Mouse (Mus musculus) heart, embryonic 13.5 days (tissue): ENCODE data around the gene Eid2b. TPM values are rescaled to one million over a fixed set of nuclear protein-coding genes. Genes with fewer than 3 reads are reported as not detected.
"Not testable (repeated sequence)": the region's sequence is repeated elsewhere in the genome, so short reads cannot be mapped to it uniquely, and the experiment has no call there.

Experiments
- ATAC-seq: fragments of 200-750 bp; cut with Nextera tagmentation; 2 replicates; pipeline ENCODE4 v1.8.0; 2017; ENCODE audit warnings: moderate TSS enrichment; ENCODE audit not compliant: insufficient number of reproducible peaks, low FRiP score, low TSS enrichment; ENCODE audit errors: extremely low read depth
- H3K27ac ChIP-seq: fragments of 300-500 bp; sonication (generic); replicated peaks from 2 replicates; pipeline ENCODE4 v1.5.1; 2015; ENCODE audit warnings: moderate library complexity, mild to moderate bottlenecking, inconsistent platforms
- H3K27me3 ChIP-seq: fragments of 300-500 bp; sonication (generic); replicated peaks from 2 replicates; pipeline ENCODE4 v1.6.1; 2015; ENCODE audit warnings: mild to moderate bottlenecking, inconsistent platforms
- H3K36me3 ChIP-seq: fragments of 300-500 bp; sonication (generic); 2 replicates; pipeline ENCODE4 v1.6.1; 2015; ENCODE audit warnings: mild to moderate bottlenecking, inconsistent platforms
- H3K4me1 ChIP-seq: fragments of 300-500 bp; sonication (generic); 2 replicates; pipeline ENCODE4 v1.6.1; 2015; ENCODE audit warnings: inconsistent platforms
- H3K4me2 ChIP-seq: fragments of 300-500 bp; sonication (generic); 2 replicates; pipeline ENCODE4 v1.6.1; 2015; ENCODE audit warnings: inconsistent platforms, mild to moderate bottlenecking, moderate library complexity
- H3K4me3 ChIP-seq: fragments of 300-500 bp; sonication (generic); 2 replicates; pipeline ENCODE4 v1.5.1; 2015; ENCODE audit warnings: moderate library complexity, mild to moderate bottlenecking, inconsistent platforms
- H3K9ac ChIP-seq: fragments of 300-500 bp; sonication (generic); 2 replicates; pipeline ENCODE4 v1.6.1; 2015; ENCODE audit warnings: inconsistent platforms, mild to moderate bottlenecking, moderate library complexity
- H3K9me3 ChIP-seq: fragments of 300-500 bp; sonication (generic); 2 replicates; pipeline ENCODE4 v1.6.1; 2016; ENCODE audit warnings: inconsistent platforms
- WGBS: fragments of 180-500 bp; shearing (Covaris S2); methylation state at CpG from one replicate; pipeline ENCODE4 v1.1.7; 2015; ENCODE audit warnings: mixed read lengths; 5-methylcytosine and 5-hydroxymethylcytosine counted together
- polyA plus RNA-seq: library from polyadenylated mRNA; unstranded; fragments of >200 nt; fragmentation: Nextera tagmentation; extraction: Ambion mirVana; gene quantifications from 2 replicates; pipeline ENCODE4 v1.2.1, GENCODE M21; 2015

Eid2b gene
- 7.4 and 7.6 TPM in 2 replicates for polyA plus RNA-seq

DNA sequence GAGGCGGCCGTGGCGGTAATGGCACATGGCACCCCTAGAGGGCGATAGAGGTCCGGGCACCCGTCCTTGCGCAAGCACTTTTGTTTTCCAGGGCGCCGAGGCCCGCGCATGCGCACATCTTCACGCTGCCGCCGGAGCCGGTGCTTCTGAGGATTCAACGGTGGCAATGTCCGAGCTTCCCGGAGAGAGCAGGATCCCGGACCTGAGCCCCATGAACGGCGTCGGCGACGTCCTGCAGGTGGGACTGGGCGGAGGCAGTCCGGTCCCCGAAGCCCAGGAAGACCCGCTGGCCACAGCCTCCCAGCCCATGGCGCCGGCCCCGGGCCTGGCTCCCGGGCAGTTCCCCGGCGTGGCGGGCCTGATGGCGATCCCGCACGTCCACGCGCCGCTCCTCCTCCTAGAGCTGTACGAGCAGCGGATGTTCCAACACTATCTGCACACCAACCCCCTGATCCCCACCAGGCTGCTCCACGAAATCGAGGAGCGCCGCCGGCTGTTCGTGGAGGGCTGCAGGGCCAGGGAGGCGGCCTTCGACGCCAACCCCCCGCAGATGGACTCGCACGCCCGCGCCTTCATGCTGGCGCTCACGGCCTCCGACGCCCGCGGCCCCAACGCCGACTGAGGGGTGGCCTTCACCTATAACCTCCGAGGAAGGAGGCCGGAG lies at the start of gene Eid2b:
TSS of gene Eid2b (plus strand) at position 125 of the 664 bp plus-strand sequence.
- Histone ChIP-seq H3K9ac (peak within 1 kb of the TSS; percentile 92), H3K4me1 (peaks cover 8% of the 10 kb centered on the region), H3K36me3 (peaks cover 6% of the 10 kb centered on the region), H3K4me3 (peak within 1 kb of the TSS; percentile 72), H3K4me2 (peak within 1 kb of the TSS; percentile 83), H3K27me3 (no peaks in the 10 kb centered on the region), H3K9me3 (no peaks in the 10 kb centered on the region), H3K27ac (peak within 1 kb of the TSS; percentile 61)
- WGBS = 2% methylated on average over 68 of the region's 68 CpGs
- ATAC-seq = peak; percentile 45; the same call in 1 of the 2 replicates

DNA sequence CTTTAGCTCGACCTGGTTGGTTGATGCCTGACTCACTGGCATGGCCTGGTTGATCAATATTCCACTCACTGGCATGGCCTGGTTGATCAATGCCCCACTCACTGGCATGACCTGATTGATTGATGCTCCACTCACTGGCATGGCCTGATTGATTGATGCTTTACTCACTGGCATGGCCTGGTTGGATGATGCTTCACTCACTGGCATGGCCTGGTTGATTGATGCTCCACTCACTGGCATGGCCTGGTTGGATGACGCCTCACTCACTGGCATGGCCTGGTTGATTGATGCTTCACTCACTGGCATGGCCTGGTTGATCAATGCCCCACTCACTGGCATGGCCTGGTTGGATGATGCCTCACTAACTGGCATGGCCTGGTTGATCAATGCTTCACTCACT lies 33.6 kb upstream of the Eid2b start:
- not testable (repeated sequence) for ATAC-seq, H3K36me3 ChIP-seq, H3K27me3 ChIP-seq, H3K4me1 ChIP-seq, H3K27ac ChIP-seq, H3K9ac ChIP-seq, H3K4me2 ChIP-seq, H3K4me3 ChIP-seq, H3K9me3 ChIP-seq
- WGBS = 60% methylated on average over 2 of the region's 2 CpGs

DNA sequence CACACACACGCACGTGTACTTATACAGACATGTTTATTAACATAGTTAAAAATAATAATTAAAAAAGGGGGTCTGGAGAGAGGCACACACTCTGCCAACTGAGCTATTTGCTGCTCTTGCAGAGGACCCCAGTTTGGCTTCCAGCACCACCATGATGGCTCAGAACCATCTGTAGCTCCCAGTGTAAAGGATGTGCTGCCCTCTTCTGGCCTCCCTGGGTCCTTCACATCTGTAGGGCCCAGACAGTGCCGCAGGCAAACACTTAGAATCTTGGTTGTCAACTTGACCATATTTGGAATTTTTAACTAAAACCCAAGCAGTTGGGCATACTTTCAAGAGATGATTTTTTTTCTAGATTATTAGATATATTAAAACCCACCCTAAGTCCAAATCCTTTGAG lies 28.6 kb upstream of the Eid2b start:
- Histone ChIP-seq H3K27me3 (no peaks in the 10 kb centered on the region), H3K36me3 (no peaks in the 10 kb centered on the region), H3K4me2 (no peak overlapping the region), H3K4me1 (no peaks in the 10 kb centered on the region), H3K27ac (no peak overlapping the region), H3K9ac (no peak overlapping the region), H3K9me3 (no peaks in the 10 kb centered on the region; the same call in 1 of the 2 replicates), H3K4me3 (no peak overlapping the region)
- WGBS = 81% methylated on average over 3 of the region's 3 CpGs
- ATAC-seq = no peak

DNA sequence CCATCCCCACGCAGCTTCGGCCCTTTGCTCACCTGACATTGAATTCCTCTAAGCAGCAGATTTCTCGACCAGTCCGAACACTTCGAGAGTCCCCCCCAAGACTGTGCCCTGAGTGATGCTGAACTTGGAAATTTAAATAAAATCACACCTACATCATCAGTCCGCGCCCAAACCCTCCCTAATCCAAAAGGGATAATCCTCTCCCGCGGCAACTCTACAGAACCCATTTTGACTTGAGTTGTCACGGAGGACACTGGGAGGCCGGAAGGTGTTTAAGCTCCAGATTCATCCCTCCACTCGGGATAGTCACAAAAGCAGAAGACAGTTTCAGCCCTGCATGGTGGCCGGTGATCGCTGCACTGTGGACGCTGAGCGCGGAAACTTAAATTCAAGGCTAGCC lies 25.6 kb upstream of the Eid2b start:
- no peak for ATAC-seq
- H3K9ac ChIP-seq = no peak overlapping the region
- no peak overlapping the region for H3K4me2 ChIP-seq
- no peaks in the 10 kb centered on the region for H3K36me3 ChIP-seq
- H3K27me3 ChIP-seq = no peaks in the 10 kb centered on the region
- H3K9me3 ChIP-seq = peaks cover 6% of the 10 kb centered on the region; the same call in 1 of the 2 replicates
- WGBS = 81% methylated on average over 17 of the region's 17 CpGs
- H3K27ac ChIP-seq = no peak overlapping the region
- H3K4me1 ChIP-seq = no peaks in the 10 kb centered on the region
- H3K4me3 ChIP-seq = no peak overlapping the region

DNA sequence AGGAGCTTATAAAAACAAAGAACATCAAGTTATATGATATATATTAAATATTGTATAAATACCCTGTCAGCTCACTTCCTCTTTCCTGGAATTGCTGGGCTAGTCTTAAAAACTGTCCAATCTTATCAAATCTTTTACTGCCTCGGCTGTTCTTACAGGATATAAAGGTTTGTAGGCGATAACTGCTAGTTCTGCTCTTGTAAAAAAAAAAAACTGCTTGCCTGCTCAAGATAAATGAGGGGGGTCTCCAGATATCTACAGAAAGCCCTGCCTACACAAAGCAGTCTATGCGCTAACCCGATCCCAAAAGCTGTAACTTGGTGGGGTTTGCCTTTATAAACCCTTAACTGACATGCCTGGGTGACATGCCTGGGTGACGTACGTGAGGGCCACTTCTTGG lies 22.9 kb upstream of the Eid2b start:
- no peak overlapping the region for H3K4me3 ChIP-seq
- WGBS = 76% methylated on average over 6 of the region's 6 CpGs
- no peaks in the 10 kb centered on the region for H3K4me1 ChIP-seq
- H3K36me3 ChIP-seq = no peaks in the 10 kb centered on the region
- no peaks in the 10 kb centered on the region for H3K27me3 ChIP-seq
- H3K27ac ChIP-seq = no peak overlapping the region
- H3K4me2 ChIP-seq = no peak overlapping the region
- no peak for ATAC-seq
- H3K9me3 ChIP-seq = peaks cover 6% of the 10 kb centered on the region; the same call in 1 of the 2 replicates
- no peak overlapping the region for H3K9ac ChIP-seq

DNA sequence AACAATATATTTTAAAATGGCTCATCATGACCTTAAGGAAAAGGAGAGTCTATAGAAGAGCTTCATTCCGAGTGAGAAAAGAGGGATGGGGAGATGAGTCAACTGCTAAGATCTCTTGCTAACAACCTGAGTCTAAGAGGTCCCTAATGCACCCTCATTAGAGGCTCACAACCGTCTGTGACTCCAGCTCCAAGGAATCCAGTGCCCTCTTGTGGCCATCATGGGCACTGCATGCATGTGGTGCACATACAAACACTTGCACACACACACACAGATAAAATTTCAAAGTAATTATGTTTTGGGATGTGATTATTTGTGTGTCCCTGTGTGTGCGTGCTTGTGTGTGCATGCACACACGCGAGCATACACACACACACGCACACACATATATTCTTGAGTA lies 22.1 kb upstream of the Eid2b start:
- Histone ChIP-seq H3K4me2 (no peak overlapping the region), H3K27ac (no peak overlapping the region), H3K9ac (no peak overlapping the region), H3K9me3 (peaks cover 6% of the 10 kb centered on the region; the same call in 1 of the 2 replicates), H3K36me3 (no peaks in the 10 kb centered on the region), H3K4me1 (no peaks in the 10 kb centered on the region), H3K4me3 (no peak overlapping the region), H3K27me3 (no peaks in the 10 kb centered on the region)
- no peak for ATAC-seq
- 79% methylated on average over 6 of the region's 6 CpGs for WGBS

DNA sequence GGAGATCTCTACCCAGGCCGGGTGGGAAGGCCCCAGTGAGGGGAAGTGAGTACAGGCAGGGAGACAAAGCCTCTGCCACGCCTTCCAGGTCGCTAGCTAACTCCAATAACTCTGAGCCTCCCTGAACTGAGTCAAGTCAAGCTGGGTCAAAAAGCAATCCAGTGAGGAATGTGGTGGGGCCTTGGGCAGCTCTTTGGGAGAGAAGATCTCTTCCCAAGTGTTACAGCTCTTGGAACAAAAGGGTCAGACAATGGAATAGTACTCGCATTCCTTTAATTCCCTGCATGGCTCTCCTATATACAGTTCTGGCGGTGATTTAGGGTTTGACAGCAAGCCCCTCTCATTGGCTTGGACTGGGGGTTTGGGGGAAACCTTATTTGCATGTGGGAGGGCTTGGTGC lies 14.7 kb upstream of the Eid2b start:
- WGBS = 44% methylated on average over 5 of the region's 5 CpGs
- H3K4me1 ChIP-seq = no peaks in the 10 kb centered on the region
- H3K9me3 ChIP-seq = no peaks in the 10 kb centered on the region
- no peak overlapping the region for H3K4me3 ChIP-seq
- H3K36me3 ChIP-seq = no peaks in the 10 kb centered on the region
- no peak overlapping the region for H3K27ac ChIP-seq
- no peak overlapping the region for H3K9ac ChIP-seq
- no peak for ATAC-seq
- no peak overlapping the region for H3K4me2 ChIP-seq
- no peaks in the 10 kb centered on the region; the same call in 1 of the 2 replicates for H3K27me3 ChIP-seq

DNA sequence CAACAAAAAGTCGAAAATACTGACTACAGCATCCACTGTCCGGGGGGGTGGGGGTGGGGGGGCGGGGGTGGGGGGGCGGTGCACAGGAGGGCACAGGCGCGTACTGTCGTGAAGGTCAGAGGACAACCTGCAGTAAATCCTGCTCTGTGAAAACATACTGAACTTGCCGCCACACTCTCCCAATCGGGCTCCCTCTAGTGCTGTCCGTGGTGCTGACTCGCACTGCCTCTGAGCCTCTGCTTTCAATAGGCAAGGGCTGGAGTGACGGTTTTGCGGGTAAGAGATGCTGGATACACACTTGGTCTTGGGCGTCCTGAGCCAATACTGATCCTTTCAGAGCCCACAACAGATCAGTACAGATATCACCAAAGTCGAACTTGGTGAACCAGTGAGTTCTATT lies 13.8 kb upstream of the Eid2b start:
- Histone ChIP-seq H3K9me3 (no peaks in the 10 kb centered on the region), H3K4me3 (no peak overlapping the region), H3K4me2 (no peak overlapping the region), H3K27me3 (no peaks in the 10 kb centered on the region; the same call in 1 of the 2 replicates), H3K4me1 (peaks cover 5% of the 10 kb centered on the region), H3K36me3 (no peaks in the 10 kb centered on the region), H3K27ac (no peak overlapping the region), H3K9ac (no peak overlapping the region)
- no peak for ATAC-seq
- 8% methylated on average over 14 of the region's 15 CpGs for WGBS

DNA sequence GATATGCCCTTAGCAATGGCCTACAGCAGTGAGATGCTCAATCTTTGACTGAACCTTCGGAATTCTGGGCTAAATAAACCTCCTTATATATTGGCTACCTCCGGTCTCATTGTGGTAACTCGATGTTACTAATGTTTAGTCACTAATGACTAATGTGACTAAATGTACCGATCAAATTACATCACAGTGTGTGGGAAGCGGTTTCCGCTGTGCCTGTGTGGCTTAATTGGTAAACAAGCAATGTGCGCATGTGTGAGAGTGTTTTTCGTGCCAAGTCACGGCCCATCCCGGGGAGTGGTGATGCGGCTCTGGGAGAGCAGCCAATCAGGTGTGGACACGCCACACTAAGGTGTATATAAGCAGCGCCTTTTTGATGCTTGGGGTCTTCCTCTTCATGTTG lies 12.1 kb upstream of the Eid2b start:
- no peak for ATAC-seq
- WGBS = 81% methylated on average over 13 of the region's 13 CpGs
- H3K27ac ChIP-seq = no peak overlapping the region
- no peak overlapping the region for H3K4me3 ChIP-seq
- no peaks in the 10 kb centered on the region for H3K9me3 ChIP-seq
- H3K4me2 ChIP-seq = no peak overlapping the region
- H3K27me3 ChIP-seq = no peaks in the 10 kb centered on the region; the same call in 1 of the 2 replicates
- H3K36me3 ChIP-seq = peaks cover 14% of the 10 kb centered on the region
- no peak overlapping the region for H3K9ac ChIP-seq
- H3K4me1 ChIP-seq = peaks cover 11% of the 10 kb centered on the region

DNA sequence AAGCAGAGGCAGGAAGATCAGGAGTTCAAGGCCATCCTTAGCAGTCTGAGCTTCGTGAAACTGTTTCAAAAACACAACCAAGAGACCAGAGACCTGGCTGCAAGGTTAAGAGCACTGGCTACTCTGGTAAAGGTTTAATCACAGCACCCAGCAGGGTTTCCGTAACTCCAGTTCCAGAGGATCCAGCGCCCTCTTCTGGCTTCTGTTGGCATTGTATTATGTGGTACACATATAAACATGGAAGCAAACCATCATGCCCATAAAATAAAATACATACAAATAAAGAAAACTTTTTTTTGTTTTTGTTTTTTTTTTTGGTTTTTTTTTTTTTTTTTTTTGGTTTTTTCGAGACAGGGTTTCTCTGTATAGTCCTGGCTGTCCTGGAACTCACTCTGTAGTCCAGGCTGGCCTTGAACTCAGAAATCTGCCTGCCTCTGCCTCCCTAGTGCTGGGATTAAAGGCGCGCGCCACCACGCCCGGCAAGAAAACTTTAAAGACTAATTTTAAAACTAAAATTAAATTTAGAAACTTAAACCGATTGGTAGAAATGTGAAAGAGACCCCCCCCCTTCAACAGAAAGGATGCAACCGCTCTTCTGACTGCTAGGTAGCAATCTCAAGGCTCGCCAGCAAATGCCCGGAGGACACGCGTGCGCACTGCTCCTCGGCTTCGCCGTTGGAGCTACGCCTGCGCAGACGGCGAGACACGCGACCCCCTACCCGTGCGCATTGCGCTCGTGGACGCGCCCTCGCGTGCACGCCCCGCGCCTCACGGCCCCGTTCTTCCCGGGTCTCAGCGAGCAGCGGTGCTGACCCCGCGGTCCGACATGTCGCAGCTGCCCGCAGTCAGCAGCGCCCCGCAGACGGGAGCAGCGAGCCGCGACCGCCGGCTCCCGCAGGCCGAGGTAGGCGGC lies 10.2 kb upstream of the Eid2b start, which contains the start of gene Eid2:
TSS of gene Eid2 (plus strand) at position 753 of the 913 bp plus-strand sequence.
- peak within 1 kb of the TSS; percentile 92 for H3K4me3 ChIP-seq
- peak within 1 kb of the TSS; percentile 98 for H3K9ac ChIP-seq
- peaks cover 11% of the 10 kb centered on the region for H3K4me1 ChIP-seq
- peak within 1 kb of the TSS; percentile 90 for H3K4me2 ChIP-seq
- H3K27ac ChIP-seq = peak within 1 kb of the TSS; percentile 86
- WGBS = 6% methylated on average over 54 of the region's 57 CpGs
- no peaks in the 10 kb centered on the region; the same call in 1 of the 2 replicates for H3K27me3 ChIP-seq
- peaks cover 28% of the 10 kb centered on the region for H3K36me3 ChIP-seq
- ATAC-seq = peak; percentile 79
- no peaks in the 10 kb centered on the region for H3K9me3 ChIP-seq

DNA sequence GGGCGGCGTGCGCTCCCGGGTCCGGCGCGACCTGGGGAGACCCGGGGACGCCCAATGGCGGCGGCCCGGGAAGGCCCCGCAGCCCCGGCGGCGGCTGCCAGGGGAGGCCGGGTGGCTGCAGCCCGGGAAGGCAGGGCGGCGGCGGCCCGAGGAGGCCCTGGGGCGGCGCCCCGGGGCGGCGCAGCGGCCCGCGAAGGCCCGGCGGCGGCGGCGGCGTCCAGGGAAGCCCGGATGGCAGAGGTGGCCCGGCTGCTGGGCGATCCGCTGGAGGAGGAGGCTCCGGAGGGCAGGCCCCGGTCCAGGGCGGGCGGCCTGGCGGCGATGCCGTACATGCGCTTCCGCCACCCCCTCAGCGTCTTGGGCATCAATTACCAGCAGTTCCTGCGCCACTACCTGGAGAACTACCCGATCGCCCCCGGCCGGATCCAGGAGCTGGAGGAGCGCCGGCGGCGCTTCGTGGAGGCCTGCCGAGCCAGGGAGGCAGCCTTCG lies 9.5 kb upstream of the Eid2b start:
- H3K36me3 ChIP-seq = peaks cover 34% of the 10 kb centered on the region
- no peaks in the 10 kb centered on the region for H3K9me3 ChIP-seq
- H3K4me1 ChIP-seq = peaks cover 11% of the 10 kb centered on the region
- peak overlapping the region; percentile 86 for H3K27ac ChIP-seq
- peak overlapping the region; percentile 90 for H3K4me2 ChIP-seq
- WGBS = under 1% methylated on average over 50 of the region's 62 CpGs
- H3K4me3 ChIP-seq = peak overlapping the region; percentile 92
- H3K27me3 ChIP-seq = no peaks in the 10 kb centered on the region
- peak; percentile 35; the same call in 1 of the 2 replicates for ATAC-seq
- peak overlapping the region; percentile 98 for H3K9ac ChIP-seq
